Mouse (Mus musculus) megakaryocyte, embryonic 14.5 days (primary cell): ENCODE measurements around the gene Chchd1.

Experiments
- FLI1 ChIP-seq: IDR thresholded peaks from 2 replicates; pipeline ENCODE4 v1.6.1; 2012; ENCODE audit warnings: low read length, inconsistent platforms, mixed read lengths
- GATA1 ChIP-seq: IDR thresholded peaks from 3 replicates; pipeline ENCODE4 v1.6.1; 2012; ENCODE audit warnings: mixed read lengths, low read length, inconsistent platforms, borderline replicate concordance

- TF ChIP-seq GATA1 (no peak), FLI1 (no peak)
These were observed 43.9 kb upstream of the Chchd1 start for GRCm38 (mm10) chr14:20658902-20659301.
